Mouse (Mus musculus) hindbrain, postnatal 0 days (tissue): ENCODE results near the gene Nod2. TPM values are rescaled to one million over a fixed set of nuclear protein-coding genes. Genes with fewer than 3 reads are reported as not detected.
A peak's percentile ranks its signal among the peaks of the same experiment; 100 is the strongest.

ENCODE experiments used
- ATAC-seq: fragments of 200-750 bp; cut with Nextera tagmentation; 2 replicates; pipeline ENCODE4 v1.8.0; 2017; ENCODE audit warnings: mild to moderate bottlenecking, moderate TSS enrichment, moderate library complexity
- DNase-seq: peaks from one replicate; pipeline ENCODE4 v3.0.0-alpha.2; 2015; ENCODE audit warnings: low spot score
- H3K27ac ChIP-seq: fragments of 300-500 bp; sonication (generic); 2 replicates; pipeline ENCODE4 v1.5.1; 2014; ENCODE audit warnings: mild to moderate bottlenecking
- H3K27me3 ChIP-seq: fragments of 300-500 bp; sonication (generic); 2 replicates; pipeline ENCODE4 v1.6.1; 2014; ENCODE audit warnings: low read length, mixed read lengths; ENCODE audit not compliant: insufficient read depth
- H3K36me3 ChIP-seq: fragments of 300-500 bp; sonication (generic); 2 replicates; pipeline ENCODE4 v1.6.1; 2014; ENCODE audit warnings: low read length, mixed read lengths; ENCODE audit not compliant: insufficient read depth
- H3K4me1 ChIP-seq: fragments of 300-500 bp; sonication (generic); 2 replicates; pipeline ENCODE4 v1.6.1; 2014; ENCODE audit warnings: antibody characterized with exemption, low read length, mixed read lengths; ENCODE audit not compliant: insufficient read depth
- H3K4me2 ChIP-seq: fragments of 300-500 bp; sonication (generic); 2 replicates; pipeline ENCODE4 v1.6.1; 2014; ENCODE audit warnings: low read depth, mild to moderate bottlenecking, low read length, moderate library complexity, mixed read lengths
- H3K4me3 ChIP-seq: fragments of 300-500 bp; sonication (generic); 2 replicates; pipeline ENCODE4 v1.5.1; 2014; ENCODE audit warnings: low read length
- H3K9ac ChIP-seq: fragments of 300-500 bp; sonication (generic); replicated peaks from 2 replicates; pipeline ENCODE4 v1.6.1; 2014; ENCODE audit warnings: mild to moderate bottlenecking, low read length, moderate library complexity, mixed read lengths
- H3K9me3 ChIP-seq: fragments of 300-500 bp; sonication (generic); 2 replicates; pipeline ENCODE4 v1.6.1; 2016; ENCODE audit warnings: low read length, mixed read lengths
- CTCF ChIP-seq: IDR thresholded peaks from 2 replicates; pipeline ENCODE4 v1.5.1; 2016; ENCODE audit warnings: antibody characterized with exemption, control low read depth, low read depth
- WGBS: fragments of 180-500 bp; shearing (Covaris S2); extraction: QIAGEN DNeasy Blood & Tissue Kit; methylation state at CpG from one replicate; pipeline ENCODE4 v1.1.7; 2014; 5-methylcytosine and 5-hydroxymethylcytosine counted together
- polyA plus RNA-seq: library from polyadenylated mRNA; unstranded; fragments of >200 nt; fragmentation: Nextera tagmentation; extraction: Ambion mirVana; gene quantifications from 2 replicates; pipeline ENCODE4 v1.2.1, GENCODE M21; 2015
- total RNA-seq: library from RNA; depleted of rRNA; stranded (reverse); fragments of >200 nt; gene quantifications from 2 replicates; pipeline ENCODE4 v1.2.3, GENCODE M21; 2014

Gene Nod2
- total and polyA plus RNA-seq, 2 experiments from 2014 or later, result 0.05 to 1.7 TPM

- no peaks in the 10 kb centered on the region for H3K36me3 ChIP-seq
- no peak overlapping the region for H3K4me3 ChIP-seq
- H3K9me3 ChIP-seq, result no peaks in the 10 kb centered on the region
- WGBS, result 37% methylated on average over 13 of the region's 13 CpGs
- peaks cover 23% of the 10 kb centered on the region for H3K4me1 ChIP-seq
- no peak for TF ChIP-seq CTCF
- DNase-seq (peak; percentile 33), ATAC-seq (no peak)
- H3K9ac ChIP-seq, result no peak overlapping the region
- H3K27me3 ChIP-seq, result no peaks in the 10 kb centered on the region
- no peak overlapping the region for H3K27ac ChIP-seq
- no peak overlapping the region for H3K4me2 ChIP-seq
Measured at GRCm38 (mm10) chr8:88605361-88606040, 41.6 kb upstream of the Nod2 start.

DNA sequence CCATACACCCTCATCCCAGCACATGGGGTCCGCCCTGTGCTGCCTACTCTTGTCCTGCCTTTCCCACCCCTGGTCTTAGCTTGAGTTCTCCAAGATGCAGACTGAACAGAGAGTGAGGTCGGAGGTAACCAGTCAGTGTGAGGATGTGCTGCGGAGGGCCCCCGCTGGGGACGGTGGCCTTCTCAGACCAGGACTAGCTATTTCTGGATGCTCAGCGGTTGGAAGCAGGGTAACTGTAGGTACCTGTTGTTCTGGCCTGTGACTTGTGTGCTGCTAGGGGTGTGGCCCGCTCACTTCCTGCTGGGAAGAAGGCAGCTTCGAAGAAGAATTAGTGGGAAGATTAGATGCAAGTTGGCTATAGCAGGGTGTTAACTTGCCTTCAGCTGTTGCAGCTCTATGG is 38.1 kb upstream of the Nod2 start:
- Histone ChIP-seq H3K27me3 (no peaks in the 10 kb centered on the region), H3K4me1 (peaks cover 13% of the 10 kb centered on the region; the same call in 1 of the 2 replicates), H3K4me3 (no peak overlapping the region), H3K9me3 (no peaks in the 10 kb centered on the region), H3K36me3 (no peaks in the 10 kb centered on the region), H3K4me2 (no peak overlapping the region), H3K27ac (no peak overlapping the region), H3K9ac (no peak overlapping the region)
- no peak for DNase-seq
- TF ChIP-seq CTCF, result no peak
- no peak for ATAC-seq
- WGBS, result 82% methylated on average over 8 of the region's 8 CpGs

DNA sequence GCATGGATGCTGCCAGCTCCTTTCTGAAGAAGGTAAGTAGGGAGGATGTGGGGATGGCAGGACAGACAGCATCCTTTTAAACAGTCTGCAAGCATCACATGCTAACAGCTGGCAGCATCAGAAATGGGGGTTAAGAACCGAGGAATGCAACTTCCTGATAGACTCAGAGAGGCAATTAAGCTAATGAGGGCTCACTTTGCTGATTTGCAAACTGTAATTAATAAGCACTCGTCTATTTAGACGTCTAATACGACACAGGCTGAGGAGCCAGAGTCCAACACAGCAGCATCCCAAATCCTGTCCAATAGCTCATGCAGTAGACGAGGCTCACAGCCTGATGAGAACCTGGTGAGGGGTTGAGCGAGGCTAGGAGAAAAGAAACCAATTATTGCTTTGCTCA is 36.8 kb upstream of the Nod2 start:
- TF ChIP-seq CTCF, result no peak
- DNase-seq (no peak), ATAC-seq (no peak)
- WGBS, result 54% methylated on average over 6 of the region's 6 CpGs
- H3K27ac ChIP-seq, result no peak overlapping the region
- H3K9me3 ChIP-seq, result no peaks in the 10 kb centered on the region
- no peaks in the 10 kb centered on the region for H3K36me3 ChIP-seq
- H3K4me1 ChIP-seq, result peaks cover 5% of the 10 kb centered on the region; the same call in 1 of the 2 replicates
- H3K9ac ChIP-seq, result no peak overlapping the region
- no peaks in the 10 kb centered on the region for H3K27me3 ChIP-seq
- H3K4me3 ChIP-seq, result no peak overlapping the region
- H3K4me2 ChIP-seq, result no peak overlapping the region

- no peak for TF ChIP-seq CTCF
- no peaks in the 10 kb centered on the region for H3K27me3 ChIP-seq
- H3K27ac ChIP-seq, result no peak overlapping the region
- no peaks in the 10 kb centered on the region for H3K36me3 ChIP-seq
- 38% methylated on average over 5 of the region's 5 CpGs for WGBS
- no peaks in the 10 kb centered on the region for H3K4me1 ChIP-seq
- H3K4me2 ChIP-seq, result no peak overlapping the region
- H3K9me3 ChIP-seq, result no peaks in the 10 kb centered on the region
- H3K4me3 ChIP-seq, result no peak overlapping the region
- DNase-seq (peak; percentile 51), ATAC-seq (no peak)
- no peak overlapping the region for H3K9ac ChIP-seq
Measured at GRCm38 (mm10) chr8:88614981-88615380, 32.1 kb upstream of the Nod2 start.

- H3K9ac ChIP-seq, result no peak overlapping the region
- TF ChIP-seq CTCF, result no peak
- H3K27me3 ChIP-seq, result no peaks in the 10 kb centered on the region; the same call in 1 of the 2 replicates
- H3K4me1 ChIP-seq, result no peaks in the 10 kb centered on the region
- no peak overlapping the region for H3K4me2 ChIP-seq
- ATAC-seq, result no peak
- DNase-seq, result no peak
- no peaks in the 10 kb centered on the region for H3K36me3 ChIP-seq
- H3K9me3 ChIP-seq, result no peaks in the 10 kb centered on the region
- WGBS, result 83% methylated on average over 5 of the region's 5 CpGs
- no peak overlapping the region for H3K4me3 ChIP-seq
- no peak overlapping the region for H3K27ac ChIP-seq
Measured at GRCm38 (mm10) chr8:88618612-88619011, 28.5 kb upstream of the Nod2 start.

DNA sequence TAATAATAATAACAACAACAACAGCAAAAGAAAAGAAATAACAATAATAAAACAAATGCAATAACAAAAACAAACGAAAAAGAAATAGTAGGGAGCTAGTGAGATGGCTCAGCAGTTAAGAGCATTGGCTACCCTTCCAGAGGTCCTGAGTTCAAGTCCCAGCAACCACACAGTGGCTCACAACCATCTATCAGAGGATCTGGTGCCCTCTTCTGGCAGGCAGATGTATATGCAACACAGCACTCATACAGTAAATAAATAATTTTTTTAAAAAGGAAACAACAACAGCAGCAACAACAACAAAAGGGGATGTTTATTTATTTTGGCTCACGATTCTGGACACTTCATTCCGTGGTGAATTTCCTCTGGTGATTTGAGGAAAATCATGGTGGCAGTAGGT is 27.6 kb upstream of the Nod2 start:
- 82% methylated on average over 3 of the region's 3 CpGs for WGBS
- ATAC-seq (no peak), DNase-seq (no peak)
- H3K4me1 ChIP-seq, result 0 out of 2 replicates have a peak, but pooled peaks cover 3% of the 10 kb centered on the region
- H3K27me3 ChIP-seq, result no peaks in the 10 kb centered on the region; the same call in 1 of the 2 replicates
- no peak overlapping the region for H3K4me2 ChIP-seq
- H3K36me3 ChIP-seq, result no peaks in the 10 kb centered on the region
- no peak overlapping the region for H3K9ac ChIP-seq
- H3K4me3 ChIP-seq, result no peak overlapping the region
- no peaks in the 10 kb centered on the region for H3K9me3 ChIP-seq
- peak; percentile 60 for TF ChIP-seq CTCF
- H3K27ac ChIP-seq, result no peak overlapping the region

DNA sequence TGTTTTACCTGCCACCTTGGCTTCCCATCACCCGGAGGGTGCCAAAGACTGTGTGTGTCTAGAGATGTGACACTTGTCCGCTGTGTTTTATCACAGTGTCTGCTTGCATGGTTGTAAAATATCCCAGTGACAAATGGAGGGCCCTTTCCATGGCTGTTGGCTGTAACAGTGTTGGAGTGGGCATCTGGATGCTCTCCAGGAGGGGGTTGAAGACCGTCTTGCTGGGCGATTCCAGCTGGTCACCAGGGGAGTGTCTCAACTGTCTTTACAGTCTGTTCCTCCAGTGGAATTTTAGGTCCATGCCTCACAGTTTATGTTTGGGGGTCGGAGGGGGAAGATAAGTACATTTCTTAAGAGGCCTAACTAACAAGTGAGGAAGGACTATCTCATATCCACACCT is 26.2 kb upstream of the Nod2 start:
- TF ChIP-seq CTCF, result no peak
- Histone ChIP-seq H3K4me1 (0 out of 2 replicates have a peak, but pooled peaks cover 3% of the 10 kb centered on the region), H3K9me3 (no peaks in the 10 kb centered on the region), H3K4me3 (no peak overlapping the region), H3K27me3 (no peaks in the 10 kb centered on the region; the same call in 1 of the 2 replicates), H3K4me2 (no peak overlapping the region), H3K9ac (no peak overlapping the region), H3K27ac (no peak overlapping the region), H3K36me3 (no peaks in the 10 kb centered on the region)
- DNase-seq, result no peak
- ATAC-seq, result no peak
- WGBS, result 55% methylated on average over 5 of the region's 5 CpGs
